Mouse (Mus musculus): ENCODE results near the gene Bmp6.

The Bmp6 gene

GRCm38 (mm10) chr13:38353420-38354255, 8.7 kb downstream of the Bmp6 start:
- DNase-seq (ENCODE audit: low spot score), result no peak

GRCm38 (mm10) chr13:38354284-38354683, 9.4 kb downstream of the Bmp6 start:
- no peak for DNase-seq (ENCODE audit: low spot score)

GRCm38 (mm10) chr13:38359045-38359444, 14.1 kb downstream of the Bmp6 start:
- no peak for DNase-seq (ENCODE audit: low spot score)

- DNase-seq (ENCODE audit: low spot score), result no peak
Measured at GRCm38 (mm10) chr13:38362751-38363150, 17.8 kb downstream of the Bmp6 start.

GRCm38 (mm10) chr13:38363869-38364268, 19.0 kb downstream of the Bmp6 start:
- no peak for DNase-seq (ENCODE audit: low spot score)

GRCm38 (mm10) chr13:38369624-38370023, 24.7 kb downstream of the Bmp6 start:
- DNase-seq (ENCODE audit: low spot score), result no peak

GRCm38 (mm10) chr13:38376071-38376470, 31.2 kb downstream of the Bmp6 start:
- DNase-seq (ENCODE audit: low spot score), result no peak

- no peak for DNase-seq (ENCODE audit: low spot score)
Measured at GRCm38 (mm10) chr13:38377355-38377754, 32.4 kb downstream of the Bmp6 start.

- DNase-seq (ENCODE audit: low spot score), result no peak
Measured at GRCm38 (mm10) chr13:38379806-38380205, 34.9 kb downstream of the Bmp6 start.

- no peak for DNase-seq (ENCODE audit: low spot score)
Measured at GRCm38 (mm10) chr13:38386035-38386559, 41.2 kb downstream of the Bmp6 start.

GRCm38 (mm10) chr13:38387453-38388040, 42.6 kb downstream of the Bmp6 start:
- DNase-seq (ENCODE audit: low spot score), result no peak

- no peak for DNase-seq (ENCODE audit: low spot score)
Measured at GRCm38 (mm10) chr13:38393444-38393843, 48.5 kb downstream of the Bmp6 start.

GRCm38 (mm10) chr13:38395026-38395425, 50.1 kb downstream of the Bmp6 start:
- no peak for DNase-seq (ENCODE audit: low spot score)

- DNase-seq (ENCODE audit: low spot score), result peak; percentile 37
Measured at GRCm38 (mm10) chr13:38397007-38397545, 52.2 kb downstream of the Bmp6 start.

- DNase-seq (ENCODE audit: low spot score), result no peak
Measured at GRCm38 (mm10) chr13:38398658-38399057, 53.8 kb downstream of the Bmp6 start.

- no peak for DNase-seq (ENCODE audit: low spot score)
Measured at GRCm38 (mm10) chr13:38400662-38401061, 55.8 kb downstream of the Bmp6 start.

- peak; percentile 24 for DNase-seq (ENCODE audit: low spot score)
Measured at GRCm38 (mm10) chr13:38407611-38408315, 62.9 kb downstream of the Bmp6 start.

- no peak for DNase-seq (ENCODE audit: low spot score)
Measured at GRCm38 (mm10) chr13:38408636-38409035, 63.7 kb downstream of the Bmp6 start.

- peak; percentile 42 for DNase-seq (ENCODE audit: low spot score)
Measured at GRCm38 (mm10) chr13:38410322-38410865, 65.5 kb downstream of the Bmp6 start.

GRCm38 (mm10) chr13:38419781-38420180, 74.9 kb downstream of the Bmp6 start:
- DNase-seq (ENCODE audit: low spot score), result no peak

- DNase-seq (ENCODE audit: low spot score), result no peak
Measured at GRCm38 (mm10) chr13:38422491-38422890, 77.6 kb downstream of the Bmp6 start.

- DNase-seq (ENCODE audit: low spot score), result no peak
Measured at GRCm38 (mm10) chr13:38425294-38425693, 80.4 kb downstream of the Bmp6 start.
